Mouse (Mus musculus) thymus, postnatal 36 days (tissue): Measurements from ENCODE around the gene Gm17545.

Source experiments
- DNase-seq, 2 experiments: peaks; one replicate each; pipeline ENCODE4 v3.0.0; 2022; ENCODE audit warnings: mixed read lengths in 2 of 2

Gene Gm17545

DNA sequence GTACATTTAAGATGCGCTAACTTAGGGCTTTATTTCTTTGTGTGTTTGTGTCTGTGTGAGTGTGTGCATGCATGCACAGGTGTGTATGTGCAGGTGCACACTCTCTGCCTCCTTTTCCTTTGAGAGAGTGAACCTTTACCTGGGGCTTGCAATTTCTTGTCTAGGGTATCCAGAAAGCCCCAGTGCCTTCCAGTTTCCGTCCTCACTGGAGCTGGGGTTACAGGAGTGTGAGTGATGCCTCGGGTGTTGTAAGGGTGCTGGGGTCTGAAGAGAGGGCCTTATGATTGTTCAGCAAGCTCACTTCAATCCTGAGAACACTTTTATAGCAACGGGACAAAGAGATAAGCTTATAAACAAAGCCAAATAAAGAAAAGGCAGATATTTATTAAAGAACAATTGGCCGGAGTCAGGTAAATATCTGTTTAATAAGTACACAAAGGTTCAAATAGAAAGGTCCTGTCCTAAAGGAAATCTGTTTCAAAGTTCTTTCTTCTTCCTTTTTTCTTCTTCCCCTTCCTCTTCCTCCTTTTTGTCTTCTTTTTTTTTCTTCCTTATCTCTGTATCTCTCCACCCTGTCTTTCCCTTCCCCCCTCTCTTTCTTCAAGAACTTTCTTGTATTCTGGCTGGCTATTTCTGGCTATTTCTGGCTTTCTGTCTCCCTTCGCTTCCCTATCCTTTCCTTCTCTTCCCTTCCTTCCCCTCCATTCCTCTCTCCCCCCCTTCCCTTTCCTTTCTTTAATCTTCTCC lies 43.1 kb downstream of the Gm17545 start:
- DNase-seq: no peak

DNA sequence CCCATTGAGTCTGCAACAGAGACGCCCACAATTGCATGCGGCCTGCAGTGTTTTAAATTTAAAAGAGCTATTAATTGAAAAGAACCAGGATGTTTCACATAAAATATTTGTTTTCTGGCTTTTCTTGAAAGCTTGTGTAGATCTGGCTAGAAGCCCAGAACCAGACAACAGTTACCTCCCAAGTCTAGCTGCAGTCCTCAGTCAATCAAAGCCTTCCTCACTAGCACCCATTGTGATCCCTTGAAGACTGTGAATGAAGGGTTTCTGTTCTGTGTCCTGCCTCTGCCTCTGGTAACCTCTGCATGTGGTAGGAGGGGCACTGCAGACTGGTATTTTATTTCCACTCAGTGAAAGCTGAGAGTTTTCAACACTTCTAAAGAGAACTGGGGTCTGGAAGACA lies 48.9 kb downstream of the Gm17545 start:
- DNase-seq: no peak

DNA sequence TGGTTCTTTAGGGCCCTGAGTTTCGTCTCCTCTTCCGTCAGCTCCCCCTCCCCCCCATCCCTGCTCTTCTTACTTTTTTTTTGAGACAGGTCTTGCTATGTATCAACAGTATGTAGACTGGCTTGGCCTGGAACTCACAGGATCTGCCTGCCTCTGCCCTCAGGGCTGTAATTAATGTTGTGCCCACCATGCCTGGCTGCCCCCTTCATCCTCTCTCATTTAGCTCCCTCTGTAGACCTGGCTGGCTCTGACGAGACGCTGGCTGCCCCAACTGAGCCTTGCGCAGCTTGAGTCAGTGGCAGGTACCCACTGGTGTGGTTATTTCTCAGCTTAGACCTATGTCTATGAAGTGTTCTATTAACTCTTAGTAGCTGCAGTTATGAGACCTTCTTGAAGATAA lies 49.5 kb downstream of the Gm17545 start:
- no peak for DNase-seq

DNA sequence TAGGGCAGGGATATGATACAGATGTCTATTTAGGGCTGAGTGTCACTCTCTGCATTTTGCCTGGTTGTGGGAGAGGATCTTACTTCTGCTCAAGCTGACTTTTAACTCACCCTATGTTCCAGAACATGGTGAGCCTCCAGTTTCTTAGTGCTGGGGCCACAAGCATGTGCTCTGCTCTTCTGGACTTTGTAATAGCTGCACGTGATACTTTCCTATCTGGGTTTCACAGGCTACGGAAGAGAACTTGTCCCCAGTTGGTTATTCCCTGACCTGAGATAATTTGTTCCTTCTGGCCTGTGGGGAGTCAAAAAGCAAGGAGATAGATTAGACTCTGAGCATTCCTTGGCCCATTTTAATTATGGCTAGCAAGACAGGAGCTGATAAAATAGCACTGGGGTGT lies 51.5 kb downstream of the Gm17545 start:
- DNase-seq: no peak
